In genomic region chr4:84884111-84884538, GRCm38 (mm10) we compare ENCODE assay signal across 8 mouse cellular contexts. TPM values are rescaled to one million over a fixed set of nuclear protein-coding genes. Genes with fewer than 3 reads are reported as not detected.
A peak's percentile ranks its signal among the peaks of the same experiment; 100 is the strongest.
DNase-seq lines count a peak whose midpoint lies in the region; ATAC-seq lines count a peak whose summit lies in the region.

Cntln (plus strand) TSS chr4:84884309.

- H3K27ac ChIP-seq in intestine, embryonic 14.5 days (ENCODE audit: low read depth), result peak within 1 kb of the TSS; percentile 95

- peak within 1 kb of the TSS; percentile 87 for H3K9ac ChIP-seq in intestine, embryonic 14.5 days (ENCODE audit: low read length)

- DNase-seq in adrenal gland, adult 2 months, result peak; percentile 98
- peak; percentile 94 for DNase-seq in embryo, embryonic 11 days
- DNase-seq in gastrocnemius, postnatal 25 days, result peak; percentile 95
- DNase-seq in intestine, embryonic 14.5 days (ENCODE audit: low spot score), result peak; percentile 94
- peak; percentile 86 to 97 for DNase-seq in left cerebral cortex, postnatal 10 days (ENCODE audit: extremely low spot score in 1 of 2, low spot score in 2 of 2)
- peak; percentile 95 for DNase-seq in right cerebral cortex, postnatal 10 days (ENCODE audit: low spot score in 2 of 2)
- peak; percentile 96 for DNase-seq in urinary bladder, postnatal 14 days (ENCODE audit: low spot score)

- under 1% methylated on average over 50 of the region's 50 CpGs for WGBS in intestine, embryonic 14.5 days

- no peaks in the 10 kb centered on the region for H3K27me3 ChIP-seq in intestine, embryonic 14.5 days (replicated peaks; ENCODE audit: control insufficient read depth, insufficient read depth, low read length)

- peak within 1 kb of the TSS; percentile 74 for H3K4me3 ChIP-seq in intestine, embryonic 14.5 days (ENCODE audit: low read depth, low read length)

- peak; percentile 97 for ATAC-seq in intestine, embryonic 14.5 days (replicated peaks; ENCODE audit: low FRiP score, low TSS enrichment, low read depth)
- peak; percentile 81 for ATAC-seq in megakaryocyte progenitor cell, adult 5-6 weeks (replicated peaks; ENCODE audit: poor library complexity)

- intact Hi-C loops in left cerebral cortex, postnatal 10 days (cut with DNase I), result no loop called here

- peak within 1 kb of the TSS; percentile 51 for H3K4me2 ChIP-seq in intestine, embryonic 14.5 days (ENCODE audit: low read length)

- H3K9me3 ChIP-seq in intestine, embryonic 14.5 days (ENCODE audit: control insufficient read depth, low read length), result 0 out of 2 replicates have a peak, but pooled peaks cover 2% of the 10 kb centered on the region

- peaks cover 6% of the 10 kb centered on the region for H3K4me1 ChIP-seq in intestine, embryonic 14.5 days (replicated peaks; ENCODE audit: control insufficient read depth, insufficient read depth, low read length)

- no peaks in the 10 kb centered on the region for H3K36me3 ChIP-seq in intestine, embryonic 14.5 days (ENCODE audit: control insufficient read depth, insufficient read depth, low read length)

RNA-seq across cellular contexts. Expression of gene Cntln, which starts in this region (rescaled TPM):
- total RNA-seq in adrenal gland, adult 2 months (2021), result 1 to 10 TPM; 7.5 to 8.3 TPM
- polyA plus RNA-seq in adrenal gland, adult 2 months (2012; rRNA removed), result 1.8 and 2.0 TPM in 2 replicates
- 1 to 10 TPM; 1.3 to 2.0 TPM for total RNA-seq in gastrocnemius, postnatal 25 days (2021)
- 9.2 and 10.9 TPM in 2 replicates for polyA plus RNA-seq in intestine, embryonic 14.5 days (2014; fragmentation: Nextera tagmentation; extraction: Ambion mirVana)
- total RNA-seq in left cerebral cortex, postnatal 10 days (2021), result 1 to 10 TPM; 7.6 to 8.7 TPM
- 23.6 and 26.9 TPM in 2 replicates for total RNA-seq in megakaryocyte progenitor cell, adult 5-6 weeks (2015)
- total RNA-seq in megakaryocyte progenitor cell, adult 5-6 weeks (2017), result 27.8 and 38.7 TPM in 2 replicates

Comparison
In these comparisons a context has a peak if more than half of its experiments do, and no peak if none do; other contexts are left out.
1. Peak in every context shown above with its lines: DNase-seq, ATAC-seq, H3K4me3 ChIP-seq and H3K27ac ChIP-seq.